Mouse (Mus musculus): ENCODE data around the gene Gsn.

DNA sequence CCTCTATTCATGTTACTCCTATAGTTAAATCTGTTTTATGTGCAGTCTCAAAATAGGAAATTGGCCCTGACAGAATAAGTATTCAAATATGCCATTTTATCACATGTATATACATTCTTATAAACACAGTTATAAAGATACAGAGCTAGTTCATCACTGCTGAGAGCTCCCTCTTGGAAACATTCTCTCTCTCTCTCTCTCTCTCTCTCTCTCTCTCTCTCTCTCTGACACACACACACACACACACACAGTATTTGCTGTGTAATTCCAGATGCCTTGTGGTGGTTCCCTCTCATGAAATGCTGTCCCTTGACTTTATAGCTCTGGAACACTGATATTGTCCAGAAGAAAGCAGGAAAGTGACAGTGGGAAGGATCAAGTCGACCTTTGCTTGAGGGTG, 81.9 kb downstream of the Gsn start:
- TF ChIP-seq CTCF (IDR thresholded peaks at IDR 0.05; ENCODE audit: borderline replicate concordance, insufficient read depth, low read length) (no peak), POLR2A (IDR thresholded peaks at IDR 0.05; ENCODE audit: low read depth, low read length) (no peak)

Measured in embryonic fibroblast, embryonic 13.5 days (primary cell).